Mouse (Mus musculus): ENCODE measurements at regions not wholly inside any gene's neighbourhood (a gene's known extent, or its start where the extent isn't known, plus 50 kb on each side); places are given as distances from the start of the nearest gene placed in this dataset.
A peak's percentile ranks its signal among the peaks of the same experiment; 100 is the strongest.

GRCm38 (mm10) chr6:127207308-127207707, 55.3 kb upstream of the Ccnd2 start:
- no peak for TF ChIP-seq POLR2A (IDR thresholded peaks at IDR 0.05; ENCODE audit: borderline replicate concordance, low read depth, low read length)
- Histone ChIP-seq H3K4me1 (ENCODE audit: control insufficient read depth, insufficient read depth, low read length) (no peaks in the 10 kb centered on the region), H3K27ac (ENCODE audit: insufficient read depth, low read depth, low read length) (no peak overlapping the region), H3K4me3 (ENCODE audit: insufficient read depth, low read length) (no peak overlapping the region)

GRCm38 (mm10) chr6:127213355-127213754, 61.4 kb upstream of the Ccnd2 start:
- Histone ChIP-seq H3K4me1 (ENCODE audit: control insufficient read depth, insufficient read depth, low read length) (no peaks in the 10 kb centered on the region), H3K27ac (ENCODE audit: insufficient read depth, low read depth, low read length) (no peak overlapping the region), H3K4me3 (ENCODE audit: insufficient read depth, low read length) (no peak overlapping the region)
- TF ChIP-seq POLR2A (IDR thresholded peaks at IDR 0.05; ENCODE audit: borderline replicate concordance, low read depth, low read length) (no peak), CTCF (IDR thresholded peaks at IDR 0.05; ENCODE audit: low read depth, low read length) (no peak)

DNA sequence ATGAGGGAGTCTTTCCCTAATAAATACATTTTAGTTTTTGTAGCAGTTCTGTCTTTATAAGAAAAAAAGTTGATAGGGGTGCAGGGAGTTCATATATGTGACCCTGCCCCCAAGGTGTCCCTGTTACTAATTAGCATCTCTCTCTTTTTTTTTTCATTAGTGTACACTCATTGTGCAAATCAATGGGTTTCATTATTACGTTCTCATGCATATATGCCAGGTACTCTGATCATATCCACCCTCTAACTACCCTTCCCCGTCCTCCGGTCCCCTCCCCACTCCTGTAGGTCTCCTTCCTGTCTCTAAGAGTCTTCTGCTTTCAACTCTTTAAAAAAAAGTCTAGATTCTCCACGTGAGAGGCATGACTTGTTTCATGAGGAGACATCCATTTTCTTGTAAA, 63.9 kb upstream of the Ccnd2 start:
- Histone ChIP-seq H3K4me1 (ENCODE audit: control insufficient read depth, insufficient read depth, low read length) (no peaks in the 10 kb centered on the region), H3K27ac (ENCODE audit: insufficient read depth, low read depth, low read length) (no peak overlapping the region), H3K4me3 (ENCODE audit: insufficient read depth, low read length) (no peak overlapping the region)
- no peak for TF ChIP-seq CTCF (IDR thresholded peaks at IDR 0.05; ENCODE audit: low read depth, low read length)
- TF ChIP-seq POLR2A (IDR thresholded peaks at IDR 0.05; ENCODE audit: borderline replicate concordance, low read depth, low read length): no peak

GRCm38 (mm10) chr6:127218634-127219445, 66.8 kb upstream of the Ccnd2 start:
- no peaks in the 10 kb centered on the region for H3K4me1 ChIP-seq (ENCODE audit: control insufficient read depth, insufficient read depth, low read length)
- no peak overlapping the region for H3K4me3 ChIP-seq (ENCODE audit: insufficient read depth, low read length)
- TF ChIP-seq POLR2A (IDR thresholded peaks at IDR 0.05; ENCODE audit: borderline replicate concordance, low read depth, low read length): no peak
- no peak overlapping the region for H3K27ac ChIP-seq (ENCODE audit: insufficient read depth, low read depth, low read length)

DNA sequence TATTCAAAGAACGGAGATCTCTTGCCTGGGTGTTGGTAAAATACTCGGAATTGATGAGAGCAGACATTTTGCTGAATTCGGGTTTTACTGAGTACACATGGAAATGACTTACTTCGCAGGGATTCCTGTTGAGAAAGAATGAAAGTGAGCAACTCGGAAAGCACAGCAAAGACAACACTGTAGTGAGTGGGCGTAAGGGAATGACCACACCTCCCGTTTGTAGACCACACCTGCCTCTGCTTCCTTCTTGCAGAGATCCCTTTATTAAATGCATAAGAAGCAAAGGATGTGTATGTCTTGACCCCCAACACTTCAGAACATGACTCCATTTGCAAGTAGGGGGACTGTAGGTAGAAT, 67.4 kb upstream of the Ccnd2 start:
- H3K4me1 ChIP-seq (ENCODE audit: control insufficient read depth, insufficient read depth, low read length): no peaks in the 10 kb centered on the region
- H3K4me3 ChIP-seq (ENCODE audit: insufficient read depth, low read length): no peak overlapping the region
- no peak overlapping the region for H3K27ac ChIP-seq (ENCODE audit: insufficient read depth, low read depth, low read length)
- TF ChIP-seq CTCF (IDR thresholded peaks at IDR 0.05; ENCODE audit: low read depth, low read length) (no peak), POLR2A (IDR thresholded peaks at IDR 0.05; ENCODE audit: borderline replicate concordance, low read depth, low read length) (no peak)

- H3K27ac ChIP-seq (ENCODE audit: insufficient read depth, low read depth, low read length): no peak overlapping the region
- no peaks in the 10 kb centered on the region for H3K4me1 ChIP-seq (ENCODE audit: control insufficient read depth, insufficient read depth, low read length)
- H3K4me3 ChIP-seq (ENCODE audit: insufficient read depth, low read length): no peak overlapping the region
- TF ChIP-seq POLR2A (IDR thresholded peaks at IDR 0.05; ENCODE audit: borderline replicate concordance, low read depth, low read length) (no peak), CTCF (IDR thresholded peaks at IDR 0.05; ENCODE audit: low read depth, low read length) (no peak)
Observed at GRCm38 (mm10) chr6:127226242-127226983, 74.4 kb upstream of the Ccnd2 start.

GRCm38 (mm10) chr6:127236510-127237109, 84.6 kb upstream of the Ccnd2 start:
- Histone ChIP-seq H3K4me1 (ENCODE audit: control insufficient read depth, insufficient read depth, low read length) (peaks cover 4% of the 10 kb centered on the region; the same call in 1 of the 2 replicates), H3K4me3 (ENCODE audit: insufficient read depth, low read length) (no peak overlapping the region), H3K27ac (ENCODE audit: insufficient read depth, low read depth, low read length) (no peak overlapping the region)
- TF ChIP-seq CTCF (IDR thresholded peaks at IDR 0.05; ENCODE audit: low read depth, low read length) (no peak), POLR2A (IDR thresholded peaks at IDR 0.05; ENCODE audit: borderline replicate concordance, low read depth, low read length) (no peak)

GRCm38 (mm10) chr6:127237168-127237567, 85.2 kb upstream of the Ccnd2 start:
- H3K4me1 ChIP-seq (ENCODE audit: control insufficient read depth, insufficient read depth, low read length): peaks cover 4% of the 10 kb centered on the region; the same call in 1 of the 2 replicates
- no peak for TF ChIP-seq CTCF (IDR thresholded peaks at IDR 0.05; ENCODE audit: low read depth, low read length)
- no peak for TF ChIP-seq POLR2A (IDR thresholded peaks at IDR 0.05; ENCODE audit: borderline replicate concordance, low read depth, low read length)
- H3K4me3 ChIP-seq (ENCODE audit: insufficient read depth, low read length): no peak overlapping the region
- no peak overlapping the region for H3K27ac ChIP-seq (ENCODE audit: insufficient read depth, low read depth, low read length)

DNA sequence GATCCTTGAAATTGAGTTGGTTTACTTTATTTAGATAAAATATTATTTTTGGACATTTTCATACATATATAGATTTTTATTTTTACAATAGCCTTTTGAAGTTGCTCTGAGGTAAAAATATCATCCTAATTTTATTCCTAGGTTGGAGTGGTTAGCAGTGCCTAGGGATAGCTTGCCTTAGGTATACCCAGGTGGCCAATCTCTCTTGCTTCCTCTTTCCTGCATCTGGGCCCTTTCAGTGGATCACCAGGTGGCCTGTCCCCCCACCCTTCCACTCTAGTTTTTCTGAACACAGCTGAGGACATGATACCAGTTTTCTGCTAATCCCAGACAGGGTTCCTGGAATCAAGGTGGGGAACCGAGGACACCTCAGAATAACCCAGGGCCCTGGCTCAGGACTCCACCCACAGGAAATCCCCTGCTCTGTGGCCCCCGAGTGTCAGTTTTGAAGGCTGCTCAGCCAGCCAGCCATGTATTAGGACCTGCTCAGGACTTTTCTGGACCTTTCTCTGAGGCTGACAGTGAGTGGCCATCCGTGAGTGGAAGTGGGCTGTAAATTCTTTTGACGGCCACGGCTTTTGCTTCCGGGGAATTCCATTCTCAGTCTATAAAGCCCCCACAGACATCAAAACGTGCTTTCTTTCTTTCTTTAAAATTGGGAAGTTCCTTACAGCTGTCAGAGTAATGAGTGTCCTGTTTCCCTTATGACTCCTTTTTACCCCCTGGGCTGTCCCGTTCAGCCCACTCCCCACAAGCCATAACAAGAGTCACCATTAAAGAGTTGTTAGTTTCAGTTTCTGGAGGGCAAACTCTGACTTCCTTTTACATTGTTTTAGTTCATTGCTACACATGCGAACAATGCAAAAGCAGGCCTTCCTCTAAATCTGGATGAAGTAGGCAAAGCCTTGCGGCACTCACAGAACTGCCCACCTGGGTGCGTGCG, 87.8 kb upstream of the Ccnd2 start:
- H3K27ac ChIP-seq (ENCODE audit: insufficient read depth, low read depth, low read length): no peak overlapping the region
- H3K4me3 ChIP-seq (ENCODE audit: insufficient read depth, low read length): peak overlapping the region; percentile 27; the same call in 1 of the 2 replicates
- H3K4me1 ChIP-seq (ENCODE audit: control insufficient read depth, insufficient read depth, low read length): peaks cover 4% of the 10 kb centered on the region; the same call in 1 of the 2 replicates
- TF ChIP-seq POLR2A (IDR thresholded peaks at IDR 0.05; ENCODE audit: borderline replicate concordance, low read depth, low read length) (no peak), CTCF (IDR thresholded peaks at IDR 0.05; ENCODE audit: low read depth, low read length) (no peak)
